Mouse (Mus musculus) MEL (cell line): Measurements from ENCODE around the gene Ly6f. TPM values are rescaled to one million over a fixed set of nuclear protein-coding genes. Genes with fewer than 3 reads are reported as not detected.

ENCODE experiments used
- DNase-seq: peaks from one replicate; pipeline ENCODE4 v3.0.0; 2011; ENCODE audit warnings: low read depth, low spot score
- H3K27ac ChIP-seq: 2 replicates; pipeline ENCODE4 v1.5.1; 2012; ENCODE audit warnings: low read depth, mild to moderate bottlenecking, control low read depth, low read length, moderate library complexity; ENCODE audit not compliant: control insufficient read depth
- H3K27me3 ChIP-seq, 2 experiments: fragments of 150-350 bp in 1 of 2; sonication (generic) in 1 of 2; 2 replicates each; pipeline ENCODE4 v1.6.1; 2012; ENCODE audit warnings: low read length in 2 of 2, mild to moderate bottlenecking in 2 of 2, improper control_type of control experiment in 1 of 2, moderate library complexity in 1 of 2; ENCODE audit not compliant: insufficient read depth in 2 of 2, control insufficient read depth in 1 of 2
- H3K36me3 ChIP-seq, 2 experiments: 2 replicates each; pipeline ENCODE4 v1.6.1; 2012 to 2014; ENCODE audit warnings: low read length in 2 of 2, improper control_type of control experiment in 1 of 2, inconsistent platforms in 1 of 2, mild to moderate bottlenecking in 1 of 2; ENCODE audit not compliant: insufficient read depth in 2 of 2, control insufficient read depth in 1 of 2
- H3K4me1 ChIP-seq, 2 experiments: fragments of 150-350 bp in 1 of 2; sonication (generic) in 1 of 2; 2 replicates each; pipeline ENCODE4 v1.6.1; 2012; ENCODE audit warnings: low read length in 2 of 2, improper control_type of control experiment in 1 of 2, mild to moderate bottlenecking in 1 of 2; ENCODE audit not compliant: insufficient read depth in 2 of 2, control insufficient read depth in 1 of 2
- H3K4me3 ChIP-seq, 2 experiments: fragments of 150-350 bp in 1 of 2; sonication (generic) in 1 of 2; 2 replicates each; pipeline ENCODE4 v1.5.1; 2012; ENCODE audit warnings: low read depth in 2 of 2, low read length in 2 of 2, mild to moderate bottlenecking in 2 of 2, moderate library complexity in 2 of 2, control low read depth in 1 of 2, improper control_type of control experiment in 1 of 2; ENCODE audit not compliant: control insufficient read depth in 1 of 2, insufficient read depth in 1 of 2
- H3K79me2 ChIP-seq: 2 replicates; pipeline ENCODE4 v1.6.1; 2012; ENCODE audit warnings: mild to moderate bottlenecking, low read length, moderate library complexity; ENCODE audit not compliant: control insufficient read depth, poor library complexity, insufficient read depth
- H3K9ac ChIP-seq: 2 replicates; pipeline ENCODE4 v1.6.1; 2012; ENCODE audit warnings: low read depth, mild to moderate bottlenecking, control low read depth, low read length, moderate library complexity; ENCODE audit not compliant: control insufficient read depth, poor library complexity, severe bottlenecking
- H3K9me3 ChIP-seq: fragments of 150-350 bp; sonication (generic); replicated peaks from 2 replicates; pipeline ENCODE4 v1.6.1; 2012; ENCODE audit warnings: mild to moderate bottlenecking, low read length, improper control_type of control experiment, moderate library complexity; ENCODE audit not compliant: insufficient read depth
- BHLHE40 ChIP-seq: IDR thresholded peaks from 2 replicates; pipeline ENCODE4 v1.6.1; 2012; ENCODE audit warnings: low read depth, mild to moderate bottlenecking, inconsistent platforms, low read length, improper control_type of control experiment, borderline replicate concordance
- CHD1 ChIP-seq: IDR thresholded peaks from 2 replicates; pipeline ENCODE4 v1.6.1; 2012; ENCODE audit warnings: low read depth, mild to moderate bottlenecking, inconsistent platforms, low read length, improper control_type of control experiment
- CTCF ChIP-seq, 3 experiments: IDR thresholded peaks in 2 of 3; conservative IDR thresholded peaks in 1 of 3; 2 replicates each; pipeline ENCODE4 v1.5.1; 2011 to 2012; ENCODE audit warnings: low read length in 3 of 3, low read depth in 2 of 3, mild to moderate bottlenecking in 2 of 3, improper control_type of control experiment in 1 of 3, inconsistent platforms in 1 of 3, mixed read lengths in 1 of 3, moderate library complexity in 1 of 3; ENCODE audit not compliant: control insufficient read depth in 1 of 3, insufficient read depth in 1 of 3, poor library complexity in 1 of 3, severe bottlenecking in 1 of 3
- E2F4 ChIP-seq: IDR thresholded peaks from 2 replicates; pipeline ENCODE4 v1.6.1; 2011; ENCODE audit warnings: low read depth, low read length, improper control_type of control experiment, borderline replicate concordance
- EP300 ChIP-seq, 2 experiments: IDR thresholded peaks; 2 replicates each; pipeline ENCODE4 v1.6.1; 2011; ENCODE audit warnings: improper control_type of control experiment in 2 of 2, low read length in 2 of 2, low read depth in 1 of 2, mild to moderate bottlenecking in 1 of 2
- ETS1 ChIP-seq: IDR thresholded peaks from 2 replicates; pipeline ENCODE4 v1.6.1; 2012; ENCODE audit warnings: low read depth, mild to moderate bottlenecking, inconsistent platforms, low read length, improper control_type of control experiment, moderate library complexity
- JUND ChIP-seq: IDR thresholded peaks from 2 replicates; pipeline ENCODE4 v1.6.1; 2011; ENCODE audit warnings: low read depth, mild to moderate bottlenecking, improper control_type of control experiment, low read length
- MAX ChIP-seq: IDR thresholded peaks from 2 replicates; pipeline ENCODE4 v1.6.1; 2011; ENCODE audit warnings: low read length, improper control_type of control experiment
- MAZ ChIP-seq: IDR thresholded peaks from 2 replicates; pipeline ENCODE4 v1.6.1; 2012; ENCODE audit warnings: low read depth, mild to moderate bottlenecking, inconsistent platforms, low read length, improper control_type of control experiment
- MYB ChIP-seq: IDR thresholded peaks from 2 replicates; pipeline ENCODE4 v1.6.1; 2011; ENCODE audit warnings: mild to moderate bottlenecking, low read depth, low read length, improper control_type of control experiment
- MYC ChIP-seq: IDR thresholded peaks from 2 replicates; pipeline ENCODE4 v1.6.1; 2011; ENCODE audit warnings: low read depth, mild to moderate bottlenecking, low read length, improper control_type of control experiment, moderate library complexity
- NELFE ChIP-seq: IDR thresholded peaks from 2 replicates; pipeline ENCODE4 v1.6.1; 2011; ENCODE audit warnings: low read depth, low read length, improper control_type of control experiment
- SIN3A ChIP-seq: IDR thresholded peaks from 2 replicates; pipeline ENCODE4 v1.6.1; 2012; ENCODE audit warnings: low read length, improper control_type of control experiment, inconsistent platforms
- SMC3 ChIP-seq: IDR thresholded peaks from 2 replicates; pipeline ENCODE4 v1.6.1; 2011; ENCODE audit warnings: low read depth, low read length, improper control_type of control experiment
- TBP ChIP-seq: IDR thresholded peaks from 2 replicates; pipeline ENCODE4 v1.8.0; 2011; ENCODE audit warnings: low read depth, low read length, improper control_type of control experiment
- UBTF ChIP-seq: IDR thresholded peaks from 2 replicates; pipeline ENCODE4 v1.6.1; 2012; ENCODE audit warnings: low read depth, mild to moderate bottlenecking, inconsistent platforms, low read length, improper control_type of control experiment, moderate library complexity, borderline replicate concordance; ENCODE audit not compliant: insufficient read depth
- USF1 ChIP-seq: IDR thresholded peaks from 2 replicates; pipeline ENCODE4 v1.6.1; 2014; ENCODE audit warnings: low read depth, mild to moderate bottlenecking, inconsistent platforms, low read length, improper control_type of control experiment, moderate library complexity
- USF2 ChIP-seq, 2 experiments: IDR thresholded peaks; 2 replicates each; pipeline ENCODE4 v1.6.1; 2011 to 2012; ENCODE audit warnings: improper control_type of control experiment in 2 of 2, low read length in 2 of 2, borderline replicate concordance in 1 of 2, inconsistent platforms in 1 of 2, low read depth in 1 of 2, mild to moderate bottlenecking in 1 of 2; ENCODE audit not compliant: insufficient read depth in 1 of 2
- ZKSCAN1 ChIP-seq: IDR thresholded peaks from 2 replicates; pipeline ENCODE4 v1.6.1; 2012; ENCODE audit warnings: low read depth, mild to moderate bottlenecking, inconsistent platforms, low read length, improper control_type of control experiment, moderate library complexity
- polyA plus RNA-seq, 2 experiments: library from polyadenylated mRNA; stranded (reverse) in 1 of 2; unstranded in 1 of 2; fragments of >175 nt in 1 of 2; fragments of >200 nt in 1 of 2; gene quantifications; 2 replicates each; pipeline versions ENCODE4 v1.2.1 to v1.2.4; 2012; ENCODE audit warnings: low replicate concordance in 2 of 2, low read depth in 1 of 2; ENCODE audit not compliant: insufficient read length in 2 of 2, insufficient read depth in 1 of 2, missing spikeins in 1 of 2
- total RNA-seq: library from RNA; depleted of rRNA; stranded (reverse); fragments of 300-350 nt; gene quantifications from 2 replicates; pipeline ENCODE4 v1.2.3, GENCODE M21; 2012

Ly6f gene
- total and polyA plus RNA-seq, 3 experiments, result not detected

DNA sequence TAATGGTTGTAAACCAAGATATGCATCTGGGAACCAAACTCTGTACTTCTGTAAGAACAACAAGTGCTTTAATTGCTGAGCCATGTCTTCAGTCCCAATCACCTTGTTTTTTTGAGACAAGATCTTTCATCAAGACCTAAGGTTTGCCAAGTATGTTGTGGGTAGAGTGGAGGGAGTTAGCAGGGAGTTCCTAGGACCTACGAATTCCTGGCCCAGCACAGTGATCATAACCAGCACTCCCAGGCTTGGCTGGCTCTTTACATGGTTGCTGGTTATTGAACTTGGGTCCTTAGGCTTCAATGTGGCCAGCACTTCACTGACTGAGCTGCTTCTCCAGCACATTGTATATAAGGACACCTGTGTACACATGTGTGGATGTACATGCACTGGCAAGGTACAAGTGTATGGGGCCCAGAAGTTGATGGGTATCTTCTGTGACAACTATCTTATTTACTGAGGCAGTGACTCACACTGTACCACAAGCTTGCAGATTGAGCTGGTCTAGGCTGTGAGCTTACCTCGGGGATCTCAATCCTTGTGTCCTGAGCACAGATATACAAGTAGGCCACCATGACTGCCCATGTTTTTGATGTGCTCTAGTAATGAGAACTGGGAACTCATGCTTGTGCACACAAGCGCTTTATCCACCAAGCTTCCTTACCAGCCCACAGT, 2.6 kb downstream of the Ly6f start:
- no peaks in the 10 kb centered on the region for H3K79me2 ChIP-seq
- no peak overlapping the region for H3K4me3 ChIP-seq
- H3K9ac ChIP-seq, result no peak overlapping the region
- TF ChIP-seq JUND (no peak), EP300 (IDR thresholded peaks at IDR 0.05; ENCODE audit: low read depth in 1 of 2, low read length in 2 of 2) (no peak), USF1 (no peak), MYB (no peak), UBTF (no peak), E2F4 (no peak), MYC (no peak), SMC3 (no peak), TBP (no peak), BHLHE40 (no peak), MAZ (no peak), MAX (no peak), CHD1 (no peak), SIN3A (no peak), ZKSCAN1 (no peak), NELFE (no peak), USF2 (IDR thresholded peaks at IDR 0.05; ENCODE audit: borderline replicate concordance in 1 of 2, insufficient read depth in 1 of 2, low read depth in 1 of 2, low read length in 2 of 2) (no peak)
- H3K9me3 ChIP-seq, result no peaks in the 10 kb centered on the region
- H3K36me3 ChIP-seq, result no peaks in the 10 kb centered on the region
- H3K27ac ChIP-seq, result no peak overlapping the region
- H3K27me3 ChIP-seq, result no peaks in the 10 kb centered on the region
- no peak for DNase-seq
- H3K4me1 ChIP-seq, result no peaks in the 10 kb centered on the region

DNA sequence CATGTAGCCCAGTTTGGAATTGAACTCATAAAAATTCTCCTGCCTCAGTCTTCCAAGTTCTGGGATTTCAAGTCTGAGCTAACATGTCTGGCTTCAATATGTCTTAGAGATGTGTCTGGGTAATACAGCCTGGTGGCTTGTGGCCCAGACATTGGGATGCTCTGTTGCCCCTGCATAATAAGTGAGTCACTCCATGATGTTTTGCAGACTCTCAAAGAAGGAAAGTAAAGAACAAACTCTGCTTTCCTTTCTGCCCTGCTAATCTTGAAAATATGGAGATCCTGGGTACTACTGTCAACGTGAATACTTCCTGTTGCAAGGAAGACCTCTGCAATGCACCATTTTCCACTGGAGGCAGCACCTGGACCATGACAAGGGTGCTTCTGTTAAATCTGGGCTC, 3.2 kb downstream of the Ly6f start:
- no peak for TF ChIP-seq ETS1
- TF ChIP-seq CTCF (IDR thresholded peaks at IDR 0.05 in 2 of 3, conservative IDR thresholded peaks at IDR 0.05 in 1 of 3; ENCODE audit: control insufficient read depth in 1 of 3, insufficient read depth in 1 of 3, low read depth in 2 of 3, low read length in 3 of 3, poor library complexity in 1 of 3, severe bottlenecking in 1 of 3), result no peak
- TF ChIP-seq EP300 (IDR thresholded peaks at IDR 0.05; ENCODE audit: low read depth in 1 of 2, low read length in 2 of 2), result no peak
- Histone ChIP-seq H3K27me3 (no peaks in the 10 kb centered on the region), H3K4me1 (no peaks in the 10 kb centered on the region), H3K9me3 (no peaks in the 10 kb centered on the region), H3K36me3 (no peaks in the 10 kb centered on the region), H3K27ac (no peak overlapping the region), H3K79me2 (no peaks in the 10 kb centered on the region), H3K4me3 (no peak overlapping the region), H3K9ac (no peak overlapping the region)
- DNase-seq, result no peak
